Mouse (Mus musculus) liver, embryonic 14.5 days (tissue): ENCODE data around the gene Bbs9.

Source experiments
- CTCF ChIP-seq: IDR thresholded peaks from 2 replicates; pipeline ENCODE4 v1.5.1; 2016; ENCODE audit warnings: antibody characterized with exemption, low read depth, control low read depth
- EP300 ChIP-seq: IDR thresholded peaks from 2 replicates; pipeline ENCODE4 v1.6.1; 2016; ENCODE audit warnings: antibody characterized with exemption, low read depth

- no peak for TF ChIP-seq CTCF
- TF ChIP-seq EP300 = no peak
Observed at GRCm38 (mm10) chr9:22793698-22794097, 318.2 kb downstream of the Bbs9 start.
